Mouse (Mus musculus): ENCODE measurements around the gene Mrgprb4.

Gene Mrgprb4

DNA sequence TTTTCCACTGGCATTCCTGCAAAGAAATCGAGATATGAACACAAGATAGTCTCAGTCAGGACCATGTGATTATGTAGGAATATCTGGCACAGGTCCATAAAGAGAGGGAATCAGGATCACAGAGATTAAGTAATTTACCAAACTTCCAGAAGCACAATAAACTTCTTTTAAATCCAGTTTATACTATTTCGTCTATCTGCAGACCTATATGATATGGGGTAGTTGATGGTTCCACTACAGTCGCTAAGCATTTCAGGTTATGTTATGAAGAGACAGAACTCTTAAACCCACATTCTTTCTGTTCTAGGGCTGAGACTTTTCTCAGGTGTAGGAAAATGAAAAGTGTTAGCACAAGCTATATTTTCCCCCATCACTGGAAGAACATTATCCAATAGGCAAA is at the start of gene Mrgprb4:
Gene Mrgprb4 (minus strand): TSS at position 101 of the 400 bp plus-strand sequence.
- no peak for DNase-seq

DNA sequence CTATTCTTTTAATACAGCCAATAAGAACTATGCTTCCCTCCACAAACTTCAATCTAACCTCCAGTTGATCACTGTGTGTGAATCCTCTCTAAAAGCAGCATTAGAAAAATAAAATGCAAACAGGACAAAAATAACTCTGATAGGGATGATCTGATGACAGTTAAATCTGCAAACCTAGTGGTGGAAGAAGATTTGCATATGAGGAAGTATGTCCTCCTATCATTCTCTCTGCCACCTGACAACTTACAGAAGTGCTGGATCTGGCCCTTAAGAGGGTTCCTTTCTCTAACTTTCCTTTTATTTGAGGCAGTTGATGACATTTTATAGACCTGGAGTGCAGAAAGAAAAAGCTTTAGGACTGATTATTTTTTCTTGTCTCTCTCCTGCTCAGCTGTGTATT is 27.0 kb upstream of the Mrgprb4 start:
- no peak for DNase-seq

GRCm38 (mm10) chr7:48225065-48225464 is 26.0 kb upstream of the Mrgprb4 start:
- DNase-seq = no peak

- no peak for DNase-seq
These were observed 30.2 kb downstream of the Mrgprb4 start, which contains the start of gene Mrgprb5 for GRCm38 (mm10) chr7:48168919-48169318. Gene Mrgprb5 (minus strand): TSS chr7:48169019.

GRCm38 (mm10) chr7:48167471-48167870 is 31.6 kb downstream of the Mrgprb4 start:
- DNase-seq = no peak
